Mouse (Mus musculus) MEL (cell line): Measurements from ENCODE around the gene Trim41. TPM values are rescaled to one million over a fixed set of nuclear protein-coding genes. Genes with fewer than 3 reads are reported as not detected.

ENCODE experiments used
- DNase-seq: peaks from one replicate; pipeline ENCODE4 v3.0.0; 2011; ENCODE audit warnings: low read depth, low spot score
- H3K27ac ChIP-seq: 2 replicates; pipeline ENCODE4 v1.5.1; 2012; ENCODE audit warnings: low read depth, mild to moderate bottlenecking, control low read depth, low read length, moderate library complexity; ENCODE audit not compliant: control insufficient read depth
- H3K27me3 ChIP-seq, 2 experiments: fragments of 150-350 bp in 1 of 2; sonication (generic) in 1 of 2; 2 replicates each; pipeline ENCODE4 v1.6.1; 2012; ENCODE audit warnings: low read length in 2 of 2, mild to moderate bottlenecking in 2 of 2, improper control_type of control experiment in 1 of 2, moderate library complexity in 1 of 2; ENCODE audit not compliant: insufficient read depth in 2 of 2, control insufficient read depth in 1 of 2
- H3K36me3 ChIP-seq, 2 experiments: 2 replicates each; pipeline ENCODE4 v1.6.1; 2012 to 2014; ENCODE audit warnings: low read length in 2 of 2, improper control_type of control experiment in 1 of 2, inconsistent platforms in 1 of 2, mild to moderate bottlenecking in 1 of 2; ENCODE audit not compliant: insufficient read depth in 2 of 2, control insufficient read depth in 1 of 2
- H3K4me1 ChIP-seq, 2 experiments: fragments of 150-350 bp in 1 of 2; sonication (generic) in 1 of 2; 2 replicates each; pipeline ENCODE4 v1.6.1; 2012; ENCODE audit warnings: low read length in 2 of 2, improper control_type of control experiment in 1 of 2, mild to moderate bottlenecking in 1 of 2; ENCODE audit not compliant: insufficient read depth in 2 of 2, control insufficient read depth in 1 of 2
- H3K4me3 ChIP-seq, 2 experiments: fragments of 150-350 bp in 1 of 2; sonication (generic) in 1 of 2; 2 replicates each; pipeline ENCODE4 v1.5.1; 2012; ENCODE audit warnings: low read depth in 2 of 2, low read length in 2 of 2, mild to moderate bottlenecking in 2 of 2, moderate library complexity in 2 of 2, control low read depth in 1 of 2, improper control_type of control experiment in 1 of 2; ENCODE audit not compliant: control insufficient read depth in 1 of 2, insufficient read depth in 1 of 2
- H3K79me2 ChIP-seq: 2 replicates; pipeline ENCODE4 v1.6.1; 2012; ENCODE audit warnings: mild to moderate bottlenecking, low read length, moderate library complexity; ENCODE audit not compliant: control insufficient read depth, poor library complexity, insufficient read depth
- H3K9ac ChIP-seq: 2 replicates; pipeline ENCODE4 v1.6.1; 2012; ENCODE audit warnings: low read depth, mild to moderate bottlenecking, control low read depth, low read length, moderate library complexity; ENCODE audit not compliant: control insufficient read depth, poor library complexity, severe bottlenecking
- H3K9me3 ChIP-seq: fragments of 150-350 bp; sonication (generic); replicated peaks from 2 replicates; pipeline ENCODE4 v1.6.1; 2012; ENCODE audit warnings: mild to moderate bottlenecking, low read length, improper control_type of control experiment, moderate library complexity; ENCODE audit not compliant: insufficient read depth
- BHLHE40 ChIP-seq: IDR thresholded peaks from 2 replicates; pipeline ENCODE4 v1.6.1; 2012; ENCODE audit warnings: low read depth, mild to moderate bottlenecking, inconsistent platforms, low read length, improper control_type of control experiment, borderline replicate concordance
- CHD1 ChIP-seq: IDR thresholded peaks from 2 replicates; pipeline ENCODE4 v1.6.1; 2012; ENCODE audit warnings: low read depth, mild to moderate bottlenecking, inconsistent platforms, low read length, improper control_type of control experiment
- CHD2 ChIP-seq: IDR thresholded peaks from 2 replicates; pipeline ENCODE4 v1.6.1; 2011; ENCODE audit warnings: low read length, improper control_type of control experiment
- CTCF ChIP-seq, 3 experiments: IDR thresholded peaks in 2 of 3; conservative IDR thresholded peaks in 1 of 3; 2 replicates each; pipeline ENCODE4 v1.5.1; 2011 to 2012; ENCODE audit warnings: low read length in 3 of 3, low read depth in 2 of 3, mild to moderate bottlenecking in 2 of 3, improper control_type of control experiment in 1 of 3, inconsistent platforms in 1 of 3, mixed read lengths in 1 of 3, moderate library complexity in 1 of 3; ENCODE audit not compliant: control insufficient read depth in 1 of 3, insufficient read depth in 1 of 3, poor library complexity in 1 of 3, severe bottlenecking in 1 of 3
- E2F4 ChIP-seq: IDR thresholded peaks from 2 replicates; pipeline ENCODE4 v1.6.1; 2011; ENCODE audit warnings: low read depth, low read length, improper control_type of control experiment, borderline replicate concordance
- ELF1 ChIP-seq: IDR thresholded peaks from 2 replicates; pipeline ENCODE4 v1.6.1; 2014; ENCODE audit warnings: low read depth, mild to moderate bottlenecking, inconsistent platforms, low read length, improper control_type of control experiment, moderate library complexity
- EP300 ChIP-seq, 2 experiments: IDR thresholded peaks; 2 replicates each; pipeline ENCODE4 v1.6.1; 2011; ENCODE audit warnings: improper control_type of control experiment in 2 of 2, low read length in 2 of 2, low read depth in 1 of 2, mild to moderate bottlenecking in 1 of 2
- GATA1 ChIP-seq: IDR thresholded peaks from 2 replicates; pipeline ENCODE4 v1.6.1; 2011; ENCODE audit warnings: low read depth, low read length, improper control_type of control experiment
- HCFC1 ChIP-seq: IDR thresholded peaks from 2 replicates; pipeline ENCODE4 v1.6.1; 2012; ENCODE audit warnings: low read depth, mild to moderate bottlenecking, inconsistent platforms, low read length, improper control_type of control experiment, moderate library complexity
- JUND ChIP-seq: IDR thresholded peaks from 2 replicates; pipeline ENCODE4 v1.6.1; 2011; ENCODE audit warnings: low read depth, mild to moderate bottlenecking, improper control_type of control experiment, low read length
- KAT2A ChIP-seq: conservative IDR thresholded peaks from 2 replicates; pipeline ENCODE4 v1.6.1; 2012; ENCODE audit warnings: low read depth, low read length, improper control_type of control experiment, inconsistent platforms
- MAFK ChIP-seq: IDR thresholded peaks from 2 replicates; pipeline ENCODE4 v1.6.1; 2011; ENCODE audit warnings: low read depth, mild to moderate bottlenecking, low read length, improper control_type of control experiment, borderline replicate concordance
- MAX ChIP-seq: IDR thresholded peaks from 2 replicates; pipeline ENCODE4 v1.6.1; 2011; ENCODE audit warnings: low read length, improper control_type of control experiment
- MAZ ChIP-seq: IDR thresholded peaks from 2 replicates; pipeline ENCODE4 v1.6.1; 2012; ENCODE audit warnings: low read depth, mild to moderate bottlenecking, inconsistent platforms, low read length, improper control_type of control experiment
- MEF2A ChIP-seq: IDR thresholded peaks from 2 replicates; pipeline ENCODE4 v1.6.1; 2014; ENCODE audit warnings: low read depth, mild to moderate bottlenecking, inconsistent platforms, low read length, improper control_type of control experiment; ENCODE audit not compliant: poor library complexity, insufficient replicate concordance, severe bottlenecking; ENCODE audit errors: extremely low read depth
- MXI1 ChIP-seq: IDR thresholded peaks from 2 replicates; pipeline ENCODE4 v1.6.1; 2011; ENCODE audit warnings: mild to moderate bottlenecking, low read depth, low read length, improper control_type of control experiment
- MYB ChIP-seq: IDR thresholded peaks from 2 replicates; pipeline ENCODE4 v1.6.1; 2011; ENCODE audit warnings: mild to moderate bottlenecking, low read depth, low read length, improper control_type of control experiment
- MYC ChIP-seq: IDR thresholded peaks from 2 replicates; pipeline ENCODE4 v1.6.1; 2011; ENCODE audit warnings: low read depth, mild to moderate bottlenecking, low read length, improper control_type of control experiment, moderate library complexity
- NELFE ChIP-seq: IDR thresholded peaks from 2 replicates; pipeline ENCODE4 v1.6.1; 2011; ENCODE audit warnings: low read depth, low read length, improper control_type of control experiment
- POLR2A ChIP-seq, 2 experiments: IDR thresholded peaks; 2 replicates each; pipeline ENCODE4 v1.6.1; 2011 to 2012; ENCODE audit warnings: low read length in 2 of 2, mild to moderate bottlenecking in 2 of 2, control low read depth in 1 of 2, improper control_type of control experiment in 1 of 2, low read depth in 1 of 2, moderate library complexity in 1 of 2; ENCODE audit not compliant: control insufficient read depth in 1 of 2, insufficient read depth in 1 of 2, poor library complexity in 1 of 2
- POLR2AphosphoS5 ChIP-seq: IDR thresholded peaks from 2 replicates; pipeline ENCODE4 v1.6.1; 2012; ENCODE audit warnings: low read depth, borderline replicate concordance, mild to moderate bottlenecking, inconsistent platforms, low read length, moderate library complexity, mixed read lengths
- RAD21 ChIP-seq: IDR thresholded peaks from 2 replicates; pipeline ENCODE4 v1.6.1; 2011; ENCODE audit warnings: mild to moderate bottlenecking, low read depth, low read length, improper control_type of control experiment
- SMC3 ChIP-seq: IDR thresholded peaks from 2 replicates; pipeline ENCODE4 v1.6.1; 2011; ENCODE audit warnings: low read depth, low read length, improper control_type of control experiment
- TAL1 ChIP-seq: IDR thresholded peaks from 2 replicates; pipeline ENCODE4 v1.6.1; 2012; ENCODE audit warnings: mild to moderate bottlenecking, inconsistent platforms, low read length, moderate library complexity, mixed read lengths
- TCF12 ChIP-seq: IDR thresholded peaks from 2 replicates; pipeline ENCODE4 v1.6.1; 2014; ENCODE audit warnings: low read depth, mild to moderate bottlenecking, inconsistent platforms, low read length, improper control_type of control experiment, moderate library complexity
- USF1 ChIP-seq: IDR thresholded peaks from 2 replicates; pipeline ENCODE4 v1.6.1; 2014; ENCODE audit warnings: low read depth, mild to moderate bottlenecking, inconsistent platforms, low read length, improper control_type of control experiment, moderate library complexity
- USF2 ChIP-seq, 2 experiments: IDR thresholded peaks; 2 replicates each; pipeline ENCODE4 v1.6.1; 2011 to 2012; ENCODE audit warnings: improper control_type of control experiment in 2 of 2, low read length in 2 of 2, borderline replicate concordance in 1 of 2, inconsistent platforms in 1 of 2, low read depth in 1 of 2, mild to moderate bottlenecking in 1 of 2; ENCODE audit not compliant: insufficient read depth in 1 of 2
- ZC3H11A ChIP-seq: IDR thresholded peaks from 2 replicates; pipeline ENCODE4 v1.6.1; 2012; ENCODE audit warnings: low read depth, mild to moderate bottlenecking, inconsistent platforms, low read length, improper control_type of control experiment
- ZMIZ1 ChIP-seq: IDR thresholded peaks from 2 replicates; pipeline ENCODE4 v1.6.1; 2012; ENCODE audit warnings: low read depth, mild to moderate bottlenecking, inconsistent platforms, low read length, improper control_type of control experiment, moderate library complexity
- ZNF384 ChIP-seq: IDR thresholded peaks from 2 replicates; pipeline ENCODE4 v1.6.1; 2012; ENCODE audit warnings: low read depth, mild to moderate bottlenecking, inconsistent platforms, low read length, improper control_type of control experiment
- polyA plus RNA-seq, 2 experiments: library from polyadenylated mRNA; stranded (reverse) in 1 of 2; unstranded in 1 of 2; fragments of >175 nt in 1 of 2; fragments of >200 nt in 1 of 2; gene quantifications; 2 replicates each; pipeline versions ENCODE4 v1.2.1 to v1.2.4; 2012; ENCODE audit warnings: low replicate concordance in 2 of 2, low read depth in 1 of 2; ENCODE audit not compliant: insufficient read length in 2 of 2, insufficient read depth in 1 of 2, missing spikeins in 1 of 2
- total RNA-seq: library from RNA; depleted of rRNA; stranded (reverse); fragments of 300-350 nt; gene quantifications from 2 replicates; pipeline ENCODE4 v1.2.3, GENCODE M21; 2012

The Trim41 gene
- total and polyA plus RNA-seq, 3 experiments = 37.0 to 76.3 (median 56.4) TPM

DNA sequence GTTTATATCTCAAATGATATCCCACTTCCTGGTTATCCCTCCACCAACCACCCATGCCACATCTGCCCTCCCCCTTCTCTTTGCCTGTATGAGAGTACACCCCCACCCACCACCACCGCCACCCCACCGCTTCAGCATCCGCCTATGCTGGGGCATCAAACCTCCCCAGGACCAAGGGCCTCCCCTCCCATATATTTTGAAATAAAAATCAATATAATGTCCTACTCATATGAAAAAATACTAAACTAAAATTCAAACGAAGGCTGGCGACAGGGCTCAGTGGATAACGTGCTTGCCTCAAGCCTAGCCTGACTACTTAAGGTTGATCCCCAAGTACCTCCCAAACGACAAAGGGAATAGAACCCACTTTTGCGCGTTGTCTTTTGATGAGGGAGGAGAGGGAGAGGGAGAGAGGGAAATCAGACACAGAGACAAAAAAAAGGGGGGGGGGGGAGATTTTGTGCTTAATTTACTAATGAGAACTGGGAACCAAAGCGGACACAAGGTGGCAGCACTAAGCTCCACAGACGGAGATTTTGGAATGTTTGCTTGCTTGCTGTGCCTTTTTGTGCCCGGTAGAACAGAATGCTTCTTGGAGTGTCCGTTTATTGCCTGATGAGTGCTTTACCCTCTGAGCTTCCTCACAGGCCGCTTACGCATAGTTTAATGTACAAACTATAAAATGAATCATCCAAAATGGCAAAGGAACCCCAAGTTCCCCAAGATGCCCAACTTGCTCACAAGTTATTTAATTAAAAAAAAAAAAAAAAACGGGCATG is 28.7 kb downstream of the Trim41 start (continued):
- TF ChIP-seq MEF2A (no peak), TAL1 (no peak), MAFK (no peak), ZNF384 (peak; percentile 83), SMC3 (peak; percentile 86), MXI1 (peak; percentile 64), HCFC1 (peak; percentile 72), CHD1 (peak; percentile 62; the same call in 1 of the 2 replicates), NELFE (no peak; the same call in 1 of the 2 replicates), POLR2A (IDR thresholded peaks at IDR 0.05; ENCODE audit: control insufficient read depth in 1 of 2, insufficient read depth in 1 of 2, low read depth in 1 of 2, low read length in 2 of 2, poor library complexity in 1 of 2) (no peak), TCF12 (no peak), MAZ (peak; percentile 94; the same call in 1 of the 2 replicates), POLR2AphosphoS5 (no peak), ZC3H11A (peak; percentile 39; the same call in 1 of the 2 replicates), ELF1 (no peak; the same call in 1 of the 2 replicates), MYC (0 out of 2 replicates have a peak, but pooled peaks have one; percentile 41), MAX (peak; percentile 42; the same call in 1 of the 2 replicates), MYB (no peak), KAT2A (no peak), BHLHE40 (no peak)

DNA sequence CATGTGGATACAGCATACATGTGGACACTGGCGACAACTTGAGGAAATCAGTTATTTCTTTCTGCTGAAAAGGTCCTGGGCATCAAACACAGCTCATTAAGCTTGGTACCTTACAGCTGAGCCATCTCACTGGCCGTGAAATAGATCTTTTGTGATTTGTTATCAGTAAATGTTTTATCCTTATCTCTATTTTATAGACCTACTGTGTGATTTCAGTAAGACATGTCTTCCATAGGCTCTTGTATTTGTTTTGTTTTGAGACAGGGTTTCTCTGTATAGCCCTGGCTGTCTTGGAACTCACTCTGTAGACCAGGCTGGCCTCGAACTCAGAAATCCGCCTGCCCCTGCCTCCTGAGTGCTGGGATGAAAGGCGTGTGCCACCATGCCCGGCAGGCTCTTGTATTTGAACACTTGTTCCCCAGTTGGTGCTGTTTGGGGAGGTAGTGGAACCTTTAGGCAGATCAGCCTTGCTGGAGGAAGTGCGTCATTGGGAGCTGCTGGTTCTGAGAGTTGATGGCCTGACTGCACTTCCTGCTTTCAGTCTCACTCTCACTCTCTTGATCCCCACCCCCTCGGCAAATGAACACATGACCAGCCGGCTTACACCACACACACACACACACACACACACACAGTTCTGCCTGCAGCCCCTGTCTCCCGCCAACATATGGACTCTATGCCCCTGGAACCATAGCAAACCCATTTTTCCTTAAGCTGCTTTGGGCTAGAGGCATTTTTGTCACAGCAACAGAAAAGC is 29.5 kb downstream of the Trim41 start:
- peak; percentile 97 for DNase-seq
- no peaks in the 10 kb centered on the region for H3K79me2 ChIP-seq
- H3K27ac ChIP-seq = peak overlapping the region; percentile 86
- H3K36me3 ChIP-seq = peaks cover 0 to 12% of the 10 kb centered on the region in 2 experiments; a peak in 2 of 4 replicates
- peak overlapping the region; percentile 74 for H3K9ac ChIP-seq
- H3K27me3 ChIP-seq = no peaks in the 10 kb centered on the region
- H3K4me3 ChIP-seq = peak overlapping the region; percentile 64 to 65
- H3K9me3 ChIP-seq = no peaks in the 10 kb centered on the region
- peaks cover 9 to 21% of the 10 kb centered on the region in 2 experiments for H3K4me1 ChIP-seq
- TF ChIP-seq GATA1 = peak; percentile 4; the same call in 1 of the 2 replicates
- no peak for TF ChIP-seq ZC3H11A
- peak; percentile 95 for TF ChIP-seq ELF1
- peak; percentile 93 for TF ChIP-seq USF1
- TF ChIP-seq EP300 (IDR thresholded peaks at IDR 0.05; ENCODE audit: low read depth in 1 of 2, low read length in 2 of 2) = no peak; a peak in 1 of 4 replicates
- no peak for TF ChIP-seq RAD21
- TF ChIP-seq USF2 (IDR thresholded peaks at IDR 0.05; ENCODE audit: borderline replicate concordance in 1 of 2, insufficient read depth in 1 of 2, low read depth in 1 of 2, low read length in 2 of 2) = peak in 1 of 2 experiments; percentile 48; a peak in 1 of 4 replicates
- TF ChIP-seq MEF2A = no peak
- no peak for TF ChIP-seq TAL1
- peak; percentile 65; the same call in 1 of the 2 replicates for TF ChIP-seq MAX
- no peak for TF ChIP-seq MAFK
- no peak for TF ChIP-seq SMC3
- TF ChIP-seq CHD2 = no peak
- peak; percentile 64; the same call in 1 of the 2 replicates for TF ChIP-seq MXI1
- no peak for TF ChIP-seq CTCF (IDR thresholded peaks at IDR 0.05 in 2 of 3, conservative IDR thresholded peaks at IDR 0.05 in 1 of 3; ENCODE audit: control insufficient read depth in 1 of 3, insufficient read depth in 1 of 3, low read depth in 2 of 3, low read length in 3 of 3, poor library complexity in 1 of 3, severe bottlenecking in 1 of 3)
- no peak for TF ChIP-seq JUND
- TF ChIP-seq E2F4 = no peak
- TF ChIP-seq ZNF384 = 0 out of 2 replicates have a peak, but pooled peaks have one; percentile 10
- TF ChIP-seq ZMIZ1 = no peak
